Mouse (Mus musculus): ENCODE data around the gene Camk2g. TPM values are rescaled to one million over a fixed set of nuclear protein-coding genes. Genes with fewer than 3 reads are reported as not detected.

Gene Camk2g
- total and polyA plus RNA-seq, 3 experiments = 14.1 to 27.1 TPM; not detected in 1

- Histone ChIP-seq H3K79me2 (ENCODE audit: control insufficient read depth, insufficient read depth, low read length, poor library complexity) (no peaks in the 10 kb centered on the region), H3K9ac (ENCODE audit: control insufficient read depth, low read depth, low read length, poor library complexity, severe bottlenecking) (no peak overlapping the region), H3K4me3 (ENCODE audit: control insufficient read depth in 1 of 2, insufficient read depth in 1 of 2, low read depth in 2 of 2, low read length in 2 of 2) (no peak overlapping the region), H3K27me3 (ENCODE audit: control insufficient read depth in 1 of 2, insufficient read depth in 2 of 2, low read length in 2 of 2) (peaks cover 3 to 19% of the 10 kb centered on the region in 2 experiments), H3K4me1 (ENCODE audit: control insufficient read depth in 1 of 2, insufficient read depth in 2 of 2, low read length in 2 of 2) (peaks cover 2 to 13% of the 10 kb centered on the region in 2 experiments; a peak in 3 of 4 replicates), H3K9me3 (replicated peaks; ENCODE audit: insufficient read depth, low read length) (no peaks in the 10 kb centered on the region), H3K36me3 (ENCODE audit: control insufficient read depth in 1 of 2, insufficient read depth in 2 of 2, low read length in 2 of 2) (peaks cover 0 to 4% of the 10 kb centered on the region in 2 experiments; a peak in 1 of 4 replicates), H3K27ac (ENCODE audit: control insufficient read depth, low read depth, low read length) (no peak overlapping the region)
- TF ChIP-seq KAT2A (conservative IDR thresholded peaks at IDR 0.05; ENCODE audit: low read depth, low read length) (no peak), ETS1 (IDR thresholded peaks at IDR 0.05; ENCODE audit: low read depth, low read length) (no peak), MAZ (IDR thresholded peaks at IDR 0.05; ENCODE audit: low read depth, low read length) (no peak), CHD1 (IDR thresholded peaks at IDR 0.05; ENCODE audit: low read depth, low read length) (no peak), NELFE (IDR thresholded peaks at IDR 0.05; ENCODE audit: low read depth, low read length) (no peak), ELF1 (IDR thresholded peaks at IDR 0.05; ENCODE audit: low read depth, low read length) (no peak), POLR2AphosphoS5 (IDR thresholded peaks at IDR 0.05; ENCODE audit: borderline replicate concordance, low read depth, low read length) (no peak), ZMIZ1 (IDR thresholded peaks at IDR 0.05; ENCODE audit: low read depth, low read length) (no peak), CTCF (IDR thresholded peaks at IDR 0.05 in 2 of 3, conservative IDR thresholded peaks at IDR 0.05 in 1 of 3; ENCODE audit: control insufficient read depth in 1 of 3, insufficient read depth in 1 of 3, low read depth in 2 of 3, low read length in 3 of 3, poor library complexity in 1 of 3, severe bottlenecking in 1 of 3) (no peak), ZKSCAN1 (IDR thresholded peaks at IDR 0.05; ENCODE audit: low read depth, low read length) (no peak), NRF1 (IDR thresholded peaks at IDR 0.05; ENCODE audit: insufficient read depth, low read depth, low read length, poor library complexity, severe bottlenecking) (no peak), GABPA (IDR thresholded peaks at IDR 0.05; ENCODE audit: low read depth, low read length) (no peak), EP300 (IDR thresholded peaks at IDR 0.05; ENCODE audit: low read depth in 1 of 2, low read length in 2 of 2) (no peak), HCFC1 (IDR thresholded peaks at IDR 0.05; ENCODE audit: low read depth, low read length) (no peak), GATA1 (IDR thresholded peaks at IDR 0.05; ENCODE audit: low read depth, low read length) (no peak), UBTF (IDR thresholded peaks at IDR 0.05; ENCODE audit: borderline replicate concordance, insufficient read depth, low read depth, low read length) (no peak), TCF12 (IDR thresholded peaks at IDR 0.05; ENCODE audit: low read depth, low read length) (no peak), USF1 (IDR thresholded peaks at IDR 0.05; ENCODE audit: low read depth, low read length) (no peak), SIN3A (IDR thresholded peaks at IDR 0.05; ENCODE audit: low read length) (no peak)
- no peak for DNase-seq (ENCODE audit: low read depth, low spot score)
Measured at GRCm38 (mm10) chr14:20831915-20832314, 38.0 kb upstream of the Camk2g start.
